Mouse (Mus musculus) forebrain, embryonic 16.5 days (tissue): ENCODE results near the gene Zfp64. TPM values are rescaled to one million over a fixed set of nuclear protein-coding genes. Genes with fewer than 3 reads are reported as not detected.

Experiments
- ATAC-seq: fragments of 200-750 bp; cut with Nextera tagmentation; 2 replicates; pipeline ENCODE4 v1.8.0; 2017; ENCODE audit warnings: mild to moderate bottlenecking, moderate library complexity
- H3K27ac ChIP-seq: fragments of 300-500 bp; sonication (generic); 2 replicates; pipeline ENCODE4 v1.5.1; 2014; ENCODE audit warnings: low read length, control low read depth
- H3K27me3 ChIP-seq: fragments of 300-500 bp; sonication (generic); replicated peaks from 2 replicates; pipeline ENCODE4 v1.6.1; 2014; ENCODE audit warnings: low read length; ENCODE audit not compliant: control insufficient read depth, insufficient read depth
- H3K36me3 ChIP-seq: fragments of 300-500 bp; sonication (generic); 2 replicates; pipeline ENCODE4 v1.6.1; 2014; ENCODE audit not compliant: control insufficient read depth, insufficient read depth
- H3K4me1 ChIP-seq: fragments of 300-500 bp; sonication (generic); replicated peaks from 2 replicates; pipeline ENCODE4 v1.6.1; 2014; ENCODE audit warnings: low read length; ENCODE audit not compliant: control insufficient read depth, insufficient read depth
- H3K4me2 ChIP-seq: fragments of 300-500 bp; sonication (generic); 2 replicates; pipeline ENCODE4 v1.6.1; 2014; ENCODE audit warnings: mild to moderate bottlenecking, low read length, control low read depth
- H3K4me3 ChIP-seq: fragments of 300-500 bp; sonication (generic); replicated peaks from 2 replicates; pipeline ENCODE4 v1.5.1; 2014; ENCODE audit warnings: mild to moderate bottlenecking, low read length, control low read depth
- H3K9ac ChIP-seq: fragments of 300-500 bp; sonication (generic); replicated peaks from 2 replicates; pipeline ENCODE4 v1.6.1; 2014; ENCODE audit warnings: low read depth, low read length, control low read depth
- H3K9me3 ChIP-seq: fragments of 300-500 bp; sonication (generic); 2 replicates; pipeline ENCODE4 v1.6.1; 2016; ENCODE audit warnings: low read length; ENCODE audit not compliant: control insufficient read depth
- WGBS: fragments of 180-500 bp; shearing (Covaris S2); extraction: QIAGEN DNeasy Blood & Tissue Kit; methylation state at CpG from one replicate; pipeline ENCODE4 v1.1.7; 2014; 5-methylcytosine and 5-hydroxymethylcytosine counted together
- polyA plus RNA-seq: library from polyadenylated mRNA; unstranded; fragments of >200 nt; fragmentation: Nextera tagmentation; extraction: Ambion mirVana; gene quantifications from 2 replicates; pipeline ENCODE4 v1.2.1, GENCODE M21; 2015

Zfp64 gene
- polyA plus RNA-seq, 1 experiment from 2014 or later: 32.7 TPM

- no peaks in the 10 kb centered on the region for H3K27me3 ChIP-seq
- H3K4me1 ChIP-seq: peaks cover 3% of the 10 kb centered on the region; the same call in 1 of the 2 replicates
- no peak overlapping the region for H3K4me3 ChIP-seq
- H3K9me3 ChIP-seq: no peaks in the 10 kb centered on the region
- WGBS: 25% methylated on average over 22 of the region's 22 CpGs
- H3K27ac ChIP-seq: no peak overlapping the region
- H3K36me3 ChIP-seq: no peaks in the 10 kb centered on the region
- peak overlapping the region; percentile 24; the same call in 1 of the 2 replicates for H3K4me2 ChIP-seq
- no peak overlapping the region for H3K9ac ChIP-seq
- no peak for ATAC-seq
Measured at GRCm38 (mm10) chr2:168871767-168872511, 83.4 kb downstream of the Zfp64 start.

- peaks cover 3% of the 10 kb centered on the region; the same call in 1 of the 2 replicates for H3K4me1 ChIP-seq
- no peak overlapping the region for H3K9ac ChIP-seq
- ATAC-seq: no peak
- H3K9me3 ChIP-seq: no peaks in the 10 kb centered on the region
- no peaks in the 10 kb centered on the region for H3K27me3 ChIP-seq
- H3K27ac ChIP-seq: no peak overlapping the region
- H3K4me2 ChIP-seq: no peak overlapping the region
- WGBS: 61% methylated on average over 4 of the region's 4 CpGs
- no peak overlapping the region for H3K4me3 ChIP-seq
- no peaks in the 10 kb centered on the region for H3K36me3 ChIP-seq
Measured at GRCm38 (mm10) chr2:168870480-168870879, 84.9 kb downstream of the Zfp64 start.

- Histone ChIP-seq H3K27ac (no peak overlapping the region), H3K4me3 (no peak overlapping the region), H3K9ac (no peak overlapping the region), H3K9me3 (no peaks in the 10 kb centered on the region), H3K4me2 (no peak overlapping the region), H3K36me3 (no peaks in the 10 kb centered on the region), H3K27me3 (no peaks in the 10 kb centered on the region), H3K4me1 (no peaks in the 10 kb centered on the region)
- WGBS: 85% methylated on average over 8 of the region's 8 CpGs
- no peak for ATAC-seq
Measured at GRCm38 (mm10) chr2:168866942-168867341, 88.4 kb downstream of the Zfp64 start.

GRCm38 (mm10) chr2:168866436-168866835, 89.0 kb downstream of the Zfp64 start:
- no peaks in the 10 kb centered on the region for H3K9me3 ChIP-seq
- WGBS: 80% methylated on average over 10 of the region's 10 CpGs
- H3K9ac ChIP-seq: no peak overlapping the region
- no peak overlapping the region for H3K4me3 ChIP-seq
- H3K36me3 ChIP-seq: no peaks in the 10 kb centered on the region
- no peak overlapping the region for H3K4me2 ChIP-seq
- ATAC-seq: no peak
- H3K27me3 ChIP-seq: no peaks in the 10 kb centered on the region
- H3K4me1 ChIP-seq: no peaks in the 10 kb centered on the region
- H3K27ac ChIP-seq: no peak overlapping the region

GRCm38 (mm10) chr2:168864905-168865304, 90.5 kb downstream of the Zfp64 start:
- no peaks in the 10 kb centered on the region for H3K36me3 ChIP-seq
- H3K27ac ChIP-seq: no peak overlapping the region
- H3K9ac ChIP-seq: no peak overlapping the region
- no peak overlapping the region for H3K4me2 ChIP-seq
- H3K27me3 ChIP-seq: no peaks in the 10 kb centered on the region
- H3K9me3 ChIP-seq: no peaks in the 10 kb centered on the region
- WGBS: 81% methylated on average over 5 of the region's 5 CpGs
- H3K4me1 ChIP-seq: peaks cover 10% of the 10 kb centered on the region
- no peak for ATAC-seq
- H3K4me3 ChIP-seq: no peak overlapping the region

- H3K4me2 ChIP-seq: no peak overlapping the region
- H3K27me3 ChIP-seq: no peaks in the 10 kb centered on the region
- 37% methylated on average over 4 of the region's 4 CpGs for WGBS
- no peak overlapping the region for H3K27ac ChIP-seq
- no peak for ATAC-seq
- no peak overlapping the region for H3K4me3 ChIP-seq
- H3K36me3 ChIP-seq: no peaks in the 10 kb centered on the region
- H3K9me3 ChIP-seq: no peaks in the 10 kb centered on the region
- H3K4me1 ChIP-seq: peaks cover 11% of the 10 kb centered on the region
- no peak overlapping the region for H3K9ac ChIP-seq
Measured at GRCm38 (mm10) chr2:168862694-168863093, 92.7 kb downstream of the Zfp64 start.

- Histone ChIP-seq H3K9me3 (no peaks in the 10 kb centered on the region), H3K4me3 (no peak overlapping the region), H3K36me3 (no peaks in the 10 kb centered on the region), H3K27me3 (no peaks in the 10 kb centered on the region), H3K9ac (no peak overlapping the region), H3K4me2 (no peak overlapping the region), H3K4me1 (peaks cover 11% of the 10 kb centered on the region), H3K27ac (no peak overlapping the region)
- ATAC-seq: no peak
- WGBS: 34% methylated on average over 24 of the region's 24 CpGs
Measured at GRCm38 (mm10) chr2:168860922-168861740, 94.3 kb downstream of the Zfp64 start.

- H3K9me3 ChIP-seq: no peaks in the 10 kb centered on the region
- H3K9ac ChIP-seq: no peak overlapping the region
- H3K36me3 ChIP-seq: no peaks in the 10 kb centered on the region
- WGBS: 12% methylated on average over 16 of the region's 16 CpGs
- peak; percentile 38; the same call in 1 of the 2 replicates for ATAC-seq
- no peak overlapping the region for H3K27ac ChIP-seq
- H3K4me2 ChIP-seq: no peak overlapping the region
- H3K4me3 ChIP-seq: no peak overlapping the region
- peaks cover 11% of the 10 kb centered on the region for H3K4me1 ChIP-seq
- H3K27me3 ChIP-seq: no peaks in the 10 kb centered on the region
Measured at GRCm38 (mm10) chr2:168860032-168860691, 95.2 kb downstream of the Zfp64 start.

GRCm38 (mm10) chr2:168856638-168857037, 98.7 kb downstream of the Zfp64 start:
- no peak for ATAC-seq
- Histone ChIP-seq H3K9ac (no peak overlapping the region), H3K36me3 (no peaks in the 10 kb centered on the region), H3K4me3 (no peak overlapping the region), H3K4me2 (no peak overlapping the region), H3K9me3 (no peaks in the 10 kb centered on the region), H3K27ac (no peak overlapping the region), H3K4me1 (peaks cover 11% of the 10 kb centered on the region), H3K27me3 (no peaks in the 10 kb centered on the region)
- 48% methylated on average over 7 of the region's 7 CpGs for WGBS
